Mouse (Mus musculus): ENCODE measurements around the gene Slc22a28. TPM values are rescaled to one million over a fixed set of nuclear protein-coding genes. Genes with fewer than 3 reads are reported as not detected.
"Not testable (repeated sequence)": the region's sequence is repeated elsewhere in the genome, so short reads cannot be mapped to it uniquely, and the experiment has no call there.

Slc22a28 gene
- not detected in 2 replicates for polyA plus RNA-seq (2014; fragmentation: Nextera tagmentation; extraction: Ambion mirVana)

- not testable (repeated sequence) for H3K36me3 ChIP-seq (ENCODE audit: control insufficient read depth, insufficient read depth, low read length); H3K27me3 ChIP-seq (ENCODE audit: control insufficient read depth, insufficient read depth, low read length); H3K4me2 ChIP-seq (replicated peaks; ENCODE audit: low read depth, low read length); H3K4me1 ChIP-seq (ENCODE audit: control insufficient read depth, insufficient read depth, low read length); H3K9ac ChIP-seq (replicated peaks; ENCODE audit: low read depth, low read length); ATAC-seq (ENCODE audit: insufficient number of reproducible peaks, insufficient read depth, low FRiP score, low read depth); H3K27ac ChIP-seq (ENCODE audit: low read length); H3K4me3 ChIP-seq (ENCODE audit: low read depth, low read length); H3K9me3 ChIP-seq (ENCODE audit: control insufficient read depth, low read depth, low read length)
- WGBS = 90% methylated on average over 2 of the region's 3 CpGs
Observed at GRCm38 (mm10) chr19:8131881-8132280, at the start of gene Slc22a28. TSS of gene Slc22a28 (minus strand) at chr19:8131982.

DNA sequence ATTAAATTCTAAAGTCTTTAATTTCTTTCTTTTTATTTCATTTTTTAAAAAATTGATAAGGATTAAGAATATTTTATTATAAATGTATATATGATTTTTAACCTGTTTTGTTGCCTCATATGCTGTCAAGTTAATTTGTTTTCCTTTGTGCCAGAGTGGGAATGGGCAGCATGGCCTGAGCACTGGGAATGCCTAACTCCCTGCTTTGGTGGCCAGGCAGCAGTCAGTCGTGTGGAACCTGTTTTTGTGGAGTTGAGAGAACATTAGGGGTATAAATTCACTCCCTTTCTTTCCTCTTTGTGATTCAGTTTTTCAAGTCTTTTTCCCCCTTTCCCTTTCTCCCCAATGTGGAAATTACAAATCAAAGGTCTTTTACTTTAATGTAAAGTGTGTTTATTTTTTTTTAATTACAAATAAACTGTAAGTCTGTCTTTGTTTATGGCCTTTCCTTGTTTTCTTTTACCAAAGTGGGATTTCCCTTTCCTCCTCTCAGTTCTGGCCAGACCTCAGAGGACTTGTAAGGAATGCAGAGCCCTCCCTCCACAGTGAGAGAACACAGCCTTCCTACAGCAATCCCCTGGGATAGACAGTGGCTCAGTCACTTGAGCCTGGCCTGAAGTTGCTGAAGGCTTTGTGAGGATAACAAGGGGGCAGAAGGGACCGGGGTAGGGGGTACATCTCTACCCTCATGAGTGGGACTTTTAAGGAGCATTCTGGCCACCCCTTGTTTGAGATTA, 17.2 kb upstream of the Slc22a28 start:
- no peaks in the 10 kb centered on the region for H3K36me3 ChIP-seq (ENCODE audit: control insufficient read depth, insufficient read depth, low read length)
- no peak overlapping the region for H3K27ac ChIP-seq (ENCODE audit: low read length)
- H3K4me2 ChIP-seq (replicated peaks; ENCODE audit: low read depth, low read length) = no peak overlapping the region
- H3K4me3 ChIP-seq (ENCODE audit: low read depth, low read length) = no peak overlapping the region
- 61% methylated on average over 2 of the region's 2 CpGs for WGBS
- ATAC-seq (ENCODE audit: insufficient number of reproducible peaks, insufficient read depth, low FRiP score, low read depth) = no peak
- no peaks in the 10 kb centered on the region for H3K27me3 ChIP-seq (ENCODE audit: control insufficient read depth, insufficient read depth, low read length)
- no peak overlapping the region for H3K9ac ChIP-seq (replicated peaks; ENCODE audit: low read depth, low read length)
- H3K4me1 ChIP-seq (ENCODE audit: control insufficient read depth, insufficient read depth, low read length) = no peaks in the 10 kb centered on the region
- H3K9me3 ChIP-seq (ENCODE audit: control insufficient read depth, low read depth, low read length) = no peaks in the 10 kb centered on the region

DNA sequence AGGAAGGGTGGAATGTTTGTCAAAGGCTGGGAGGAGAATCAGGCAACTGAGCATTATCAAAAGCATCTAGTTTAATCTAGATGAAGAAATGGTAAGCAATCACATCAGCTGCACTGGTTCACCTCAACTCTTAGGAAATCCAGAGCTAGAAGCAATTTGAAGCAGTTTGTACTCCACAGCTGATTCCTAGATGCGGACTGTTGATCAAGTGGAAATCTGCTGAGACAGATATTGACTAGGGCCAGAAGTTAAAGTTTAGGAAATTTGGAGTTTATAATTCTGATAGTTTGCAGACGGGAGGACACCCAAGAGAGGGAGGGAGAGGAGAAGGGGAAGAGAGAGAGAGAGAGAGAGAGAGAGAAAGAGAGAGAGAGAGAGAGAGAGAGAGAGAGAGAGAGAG, 10.9 kb upstream of the Slc22a28 start:
- not testable (repeated sequence) for ATAC-seq (ENCODE audit: insufficient number of reproducible peaks, insufficient read depth, low FRiP score, low read depth); H3K9ac ChIP-seq (replicated peaks; ENCODE audit: low read depth, low read length); H3K4me1 ChIP-seq (ENCODE audit: control insufficient read depth, insufficient read depth, low read length); H3K4me2 ChIP-seq (replicated peaks; ENCODE audit: low read depth, low read length); H3K9me3 ChIP-seq (ENCODE audit: control insufficient read depth, low read depth, low read length); H3K36me3 ChIP-seq (ENCODE audit: control insufficient read depth, insufficient read depth, low read length); H3K27me3 ChIP-seq (ENCODE audit: control insufficient read depth, insufficient read depth, low read length); H3K4me3 ChIP-seq (ENCODE audit: low read depth, low read length); H3K27ac ChIP-seq (ENCODE audit: low read length)
- 73% methylated on average over 2 of the region's 2 CpGs for WGBS

DNA sequence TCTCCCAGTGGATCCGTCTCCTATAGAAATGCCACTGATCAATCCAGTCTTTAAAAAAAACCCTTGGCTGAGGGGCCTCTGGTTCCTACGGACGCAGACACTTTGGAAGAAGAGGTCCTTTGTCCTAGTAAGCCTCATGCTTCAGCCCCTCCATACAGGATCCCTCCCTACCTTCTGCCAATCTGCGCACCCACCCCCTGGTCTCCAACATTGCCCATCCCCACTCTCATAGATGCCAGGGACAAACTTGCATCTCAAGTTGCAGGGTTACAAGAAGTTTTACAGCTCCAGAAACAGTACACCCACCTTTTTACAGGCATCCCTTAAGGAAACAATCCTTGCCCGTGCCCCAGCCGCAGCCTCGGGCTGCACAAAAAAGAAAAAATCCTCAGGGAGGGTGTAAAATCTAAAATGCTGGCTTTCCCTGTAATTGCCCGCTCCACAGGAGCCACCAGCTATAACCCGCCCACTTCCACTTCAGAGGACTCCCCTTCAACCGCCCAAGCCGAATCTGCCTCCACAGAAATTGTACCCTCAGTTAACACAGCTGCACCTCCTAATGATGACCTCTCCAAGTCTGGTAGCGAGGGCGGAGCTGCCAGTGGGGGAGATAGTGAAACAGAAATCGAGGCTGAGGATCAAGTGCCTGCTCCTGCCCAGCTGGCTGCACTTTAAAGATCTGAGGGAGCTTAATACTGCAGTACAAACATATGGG, 2.5 kb upstream of the Slc22a28 start:
- H3K9me3 ChIP-seq (ENCODE audit: control insufficient read depth, low read depth, low read length); H3K27ac ChIP-seq (ENCODE audit: low read length); H3K4me2 ChIP-seq (replicated peaks; ENCODE audit: low read depth, low read length); H3K9ac ChIP-seq (replicated peaks; ENCODE audit: low read depth, low read length); H3K27me3 ChIP-seq (ENCODE audit: control insufficient read depth, insufficient read depth, low read length); ATAC-seq (ENCODE audit: insufficient number of reproducible peaks, insufficient read depth, low FRiP score, low read depth); H3K4me1 ChIP-seq (ENCODE audit: control insufficient read depth, insufficient read depth, low read length); H3K36me3 ChIP-seq (ENCODE audit: control insufficient read depth, insufficient read depth, low read length); H3K4me3 ChIP-seq (ENCODE audit: low read depth, low read length): not testable (repeated sequence)
- 61% methylated on average over 14 of the region's 14 CpGs for WGBS

- Histone ChIP-seq H3K4me1 (ENCODE audit: control insufficient read depth, insufficient read depth, low read length) (no peaks in the 10 kb centered on the region), H3K4me3 (ENCODE audit: low read depth, low read length) (no peak overlapping the region), H3K9me3 (ENCODE audit: control insufficient read depth, low read depth, low read length) (no peaks in the 10 kb centered on the region), H3K27ac (ENCODE audit: low read length) (no peak overlapping the region), H3K36me3 (ENCODE audit: control insufficient read depth, insufficient read depth, low read length) (no peaks in the 10 kb centered on the region), H3K27me3 (ENCODE audit: control insufficient read depth, insufficient read depth, low read length) (no peaks in the 10 kb centered on the region), H3K9ac (replicated peaks; ENCODE audit: low read depth, low read length) (no peak overlapping the region), H3K4me2 (replicated peaks; ENCODE audit: low read depth, low read length) (no peak overlapping the region)
- no peak for ATAC-seq (ENCODE audit: insufficient number of reproducible peaks, insufficient read depth, low FRiP score, low read depth)
- 91% methylated on average over 13 of the region's 13 CpGs for WGBS
Observed at GRCm38 (mm10) chr19:8019904-8020349, 111.9 kb downstream of the Slc22a28 start.

- not testable (repeated sequence) for H3K9me3 ChIP-seq (ENCODE audit: control insufficient read depth, low read depth, low read length); H3K9ac ChIP-seq (replicated peaks; ENCODE audit: low read depth, low read length); H3K27ac ChIP-seq (ENCODE audit: low read length); H3K4me1 ChIP-seq (ENCODE audit: control insufficient read depth, insufficient read depth, low read length); ATAC-seq (ENCODE audit: insufficient number of reproducible peaks, insufficient read depth, low FRiP score, low read depth); H3K27me3 ChIP-seq (ENCODE audit: control insufficient read depth, insufficient read depth, low read length); H3K36me3 ChIP-seq (ENCODE audit: control insufficient read depth, insufficient read depth, low read length); H3K4me3 ChIP-seq (ENCODE audit: low read depth, low read length); H3K4me2 ChIP-seq (replicated peaks; ENCODE audit: low read depth, low read length)
- WGBS = 85% methylated on average over 17 of the region's 17 CpGs
Observed at GRCm38 (mm10) chr19:8019329-8019851, 112.4 kb downstream of the Slc22a28 start.

DNA sequence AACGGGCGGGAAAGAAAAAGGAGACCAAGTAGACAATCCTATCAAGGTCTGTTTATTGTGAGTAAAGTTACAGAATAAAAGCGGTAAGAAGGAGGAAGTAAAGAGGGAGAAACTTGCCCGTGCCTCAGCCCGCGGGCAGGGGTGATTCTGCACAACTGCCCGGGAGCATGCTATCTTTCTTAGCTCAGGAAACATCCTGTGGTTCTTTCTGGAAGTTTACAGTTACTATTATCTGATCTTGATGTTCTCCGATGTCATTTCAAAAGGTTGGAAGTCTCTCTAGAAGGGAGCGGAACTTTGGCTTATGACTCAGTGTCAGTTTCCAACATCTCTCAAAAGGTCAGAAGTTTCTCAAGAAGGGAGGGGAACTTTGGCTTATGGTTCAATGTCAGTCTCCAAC, 113.2 kb downstream of the Slc22a28 start:
- H3K36me3 ChIP-seq (ENCODE audit: control insufficient read depth, insufficient read depth, low read length); H3K27me3 ChIP-seq (ENCODE audit: control insufficient read depth, insufficient read depth, low read length); H3K27ac ChIP-seq (ENCODE audit: low read length); H3K9me3 ChIP-seq (ENCODE audit: control insufficient read depth, low read depth, low read length); H3K4me1 ChIP-seq (ENCODE audit: control insufficient read depth, insufficient read depth, low read length); H3K4me2 ChIP-seq (replicated peaks; ENCODE audit: low read depth, low read length); H3K4me3 ChIP-seq (ENCODE audit: low read depth, low read length); H3K9ac ChIP-seq (replicated peaks; ENCODE audit: low read depth, low read length); ATAC-seq (ENCODE audit: insufficient number of reproducible peaks, insufficient read depth, low FRiP score, low read depth): not testable (repeated sequence)
- WGBS = 92% methylated on average over 9 of the region's 9 CpGs

Measured in stomach, embryonic 14.5 days (tissue).